Mouse (Mus musculus) MEL (cell line): ENCODE data around the gene Lhfp. TPM values are rescaled to one million over a fixed set of nuclear protein-coding genes. Genes with fewer than 3 reads are reported as not detected.

ENCODE experiments used
- DNase-seq: peaks from one replicate; pipeline ENCODE4 v3.0.0; 2011; ENCODE audit warnings: low read depth, low spot score
- H3K27ac ChIP-seq: 2 replicates; pipeline ENCODE4 v1.5.1; 2012; ENCODE audit warnings: low read depth, mild to moderate bottlenecking, control low read depth, low read length, moderate library complexity; ENCODE audit not compliant: control insufficient read depth
- H3K27me3 ChIP-seq, 2 experiments: fragments of 150-350 bp in 1 of 2; sonication (generic) in 1 of 2; 2 replicates each; pipeline ENCODE4 v1.6.1; 2012; ENCODE audit warnings: low read length in 2 of 2, mild to moderate bottlenecking in 2 of 2, improper control_type of control experiment in 1 of 2, moderate library complexity in 1 of 2; ENCODE audit not compliant: insufficient read depth in 2 of 2, control insufficient read depth in 1 of 2
- H3K36me3 ChIP-seq, 2 experiments: 2 replicates each; pipeline ENCODE4 v1.6.1; 2012 to 2014; ENCODE audit warnings: low read length in 2 of 2, improper control_type of control experiment in 1 of 2, inconsistent platforms in 1 of 2, mild to moderate bottlenecking in 1 of 2; ENCODE audit not compliant: insufficient read depth in 2 of 2, control insufficient read depth in 1 of 2
- H3K4me1 ChIP-seq, 2 experiments: fragments of 150-350 bp in 1 of 2; sonication (generic) in 1 of 2; 2 replicates each; pipeline ENCODE4 v1.6.1; 2012; ENCODE audit warnings: low read length in 2 of 2, improper control_type of control experiment in 1 of 2, mild to moderate bottlenecking in 1 of 2; ENCODE audit not compliant: insufficient read depth in 2 of 2, control insufficient read depth in 1 of 2
- H3K4me3 ChIP-seq, 2 experiments: fragments of 150-350 bp in 1 of 2; sonication (generic) in 1 of 2; 2 replicates each; pipeline ENCODE4 v1.5.1; 2012; ENCODE audit warnings: low read depth in 2 of 2, low read length in 2 of 2, mild to moderate bottlenecking in 2 of 2, moderate library complexity in 2 of 2, control low read depth in 1 of 2, improper control_type of control experiment in 1 of 2; ENCODE audit not compliant: control insufficient read depth in 1 of 2, insufficient read depth in 1 of 2
- H3K79me2 ChIP-seq: 2 replicates; pipeline ENCODE4 v1.6.1; 2012; ENCODE audit warnings: mild to moderate bottlenecking, low read length, moderate library complexity; ENCODE audit not compliant: control insufficient read depth, poor library complexity, insufficient read depth
- H3K9ac ChIP-seq: 2 replicates; pipeline ENCODE4 v1.6.1; 2012; ENCODE audit warnings: low read depth, mild to moderate bottlenecking, control low read depth, low read length, moderate library complexity; ENCODE audit not compliant: control insufficient read depth, poor library complexity, severe bottlenecking
- H3K9me3 ChIP-seq: fragments of 150-350 bp; sonication (generic); replicated peaks from 2 replicates; pipeline ENCODE4 v1.6.1; 2012; ENCODE audit warnings: mild to moderate bottlenecking, low read length, improper control_type of control experiment, moderate library complexity; ENCODE audit not compliant: insufficient read depth
- CHD1 ChIP-seq: IDR thresholded peaks from 2 replicates; pipeline ENCODE4 v1.6.1; 2012; ENCODE audit warnings: low read depth, mild to moderate bottlenecking, inconsistent platforms, low read length, improper control_type of control experiment
- E2F4 ChIP-seq: IDR thresholded peaks from 2 replicates; pipeline ENCODE4 v1.6.1; 2011; ENCODE audit warnings: low read depth, low read length, improper control_type of control experiment, borderline replicate concordance
- EP300 ChIP-seq, 2 experiments: IDR thresholded peaks; 2 replicates each; pipeline ENCODE4 v1.6.1; 2011; ENCODE audit warnings: improper control_type of control experiment in 2 of 2, low read length in 2 of 2, low read depth in 1 of 2, mild to moderate bottlenecking in 1 of 2
- GABPA ChIP-seq: IDR thresholded peaks from 2 replicates; pipeline ENCODE4 v1.6.1; 2012; ENCODE audit warnings: low read depth, mild to moderate bottlenecking, inconsistent platforms, low read length, improper control_type of control experiment, moderate library complexity
- HCFC1 ChIP-seq: IDR thresholded peaks from 2 replicates; pipeline ENCODE4 v1.6.1; 2012; ENCODE audit warnings: low read depth, mild to moderate bottlenecking, inconsistent platforms, low read length, improper control_type of control experiment, moderate library complexity
- JUND ChIP-seq: IDR thresholded peaks from 2 replicates; pipeline ENCODE4 v1.6.1; 2011; ENCODE audit warnings: low read depth, mild to moderate bottlenecking, improper control_type of control experiment, low read length
- KAT2A ChIP-seq: conservative IDR thresholded peaks from 2 replicates; pipeline ENCODE4 v1.6.1; 2012; ENCODE audit warnings: low read depth, low read length, improper control_type of control experiment, inconsistent platforms
- MAFK ChIP-seq: IDR thresholded peaks from 2 replicates; pipeline ENCODE4 v1.6.1; 2011; ENCODE audit warnings: low read depth, mild to moderate bottlenecking, low read length, improper control_type of control experiment, borderline replicate concordance
- MAX ChIP-seq: IDR thresholded peaks from 2 replicates; pipeline ENCODE4 v1.6.1; 2011; ENCODE audit warnings: low read length, improper control_type of control experiment
- MAZ ChIP-seq: IDR thresholded peaks from 2 replicates; pipeline ENCODE4 v1.6.1; 2012; ENCODE audit warnings: low read depth, mild to moderate bottlenecking, inconsistent platforms, low read length, improper control_type of control experiment
- MXI1 ChIP-seq: IDR thresholded peaks from 2 replicates; pipeline ENCODE4 v1.6.1; 2011; ENCODE audit warnings: mild to moderate bottlenecking, low read depth, low read length, improper control_type of control experiment
- MYB ChIP-seq: IDR thresholded peaks from 2 replicates; pipeline ENCODE4 v1.6.1; 2011; ENCODE audit warnings: mild to moderate bottlenecking, low read depth, low read length, improper control_type of control experiment
- MYC ChIP-seq: IDR thresholded peaks from 2 replicates; pipeline ENCODE4 v1.6.1; 2011; ENCODE audit warnings: low read depth, mild to moderate bottlenecking, low read length, improper control_type of control experiment, moderate library complexity
- NELFE ChIP-seq: IDR thresholded peaks from 2 replicates; pipeline ENCODE4 v1.6.1; 2011; ENCODE audit warnings: low read depth, low read length, improper control_type of control experiment
- POLR2A ChIP-seq, 2 experiments: IDR thresholded peaks; 2 replicates each; pipeline ENCODE4 v1.6.1; 2011 to 2012; ENCODE audit warnings: low read length in 2 of 2, mild to moderate bottlenecking in 2 of 2, control low read depth in 1 of 2, improper control_type of control experiment in 1 of 2, low read depth in 1 of 2, moderate library complexity in 1 of 2; ENCODE audit not compliant: control insufficient read depth in 1 of 2, insufficient read depth in 1 of 2, poor library complexity in 1 of 2
- POLR2AphosphoS5 ChIP-seq: IDR thresholded peaks from 2 replicates; pipeline ENCODE4 v1.6.1; 2012; ENCODE audit warnings: low read depth, borderline replicate concordance, mild to moderate bottlenecking, inconsistent platforms, low read length, moderate library complexity, mixed read lengths
- RAD21 ChIP-seq: IDR thresholded peaks from 2 replicates; pipeline ENCODE4 v1.6.1; 2011; ENCODE audit warnings: mild to moderate bottlenecking, low read depth, low read length, improper control_type of control experiment
- RCOR1 ChIP-seq: IDR thresholded peaks from 2 replicates; pipeline ENCODE4 v1.6.1; 2012; ENCODE audit warnings: low read depth, mild to moderate bottlenecking, inconsistent platforms, low read length, improper control_type of control experiment
- SIN3A ChIP-seq: IDR thresholded peaks from 2 replicates; pipeline ENCODE4 v1.6.1; 2012; ENCODE audit warnings: low read length, improper control_type of control experiment, inconsistent platforms
- TAL1 ChIP-seq: IDR thresholded peaks from 2 replicates; pipeline ENCODE4 v1.6.1; 2012; ENCODE audit warnings: mild to moderate bottlenecking, inconsistent platforms, low read length, moderate library complexity, mixed read lengths
- TCF12 ChIP-seq: IDR thresholded peaks from 2 replicates; pipeline ENCODE4 v1.6.1; 2014; ENCODE audit warnings: low read depth, mild to moderate bottlenecking, inconsistent platforms, low read length, improper control_type of control experiment, moderate library complexity
- UBTF ChIP-seq: IDR thresholded peaks from 2 replicates; pipeline ENCODE4 v1.6.1; 2012; ENCODE audit warnings: low read depth, mild to moderate bottlenecking, inconsistent platforms, low read length, improper control_type of control experiment, moderate library complexity, borderline replicate concordance; ENCODE audit not compliant: insufficient read depth
- USF1 ChIP-seq: IDR thresholded peaks from 2 replicates; pipeline ENCODE4 v1.6.1; 2014; ENCODE audit warnings: low read depth, mild to moderate bottlenecking, inconsistent platforms, low read length, improper control_type of control experiment, moderate library complexity
- USF2 ChIP-seq, 2 experiments: IDR thresholded peaks; 2 replicates each; pipeline ENCODE4 v1.6.1; 2011 to 2012; ENCODE audit warnings: improper control_type of control experiment in 2 of 2, low read length in 2 of 2, borderline replicate concordance in 1 of 2, inconsistent platforms in 1 of 2, low read depth in 1 of 2, mild to moderate bottlenecking in 1 of 2; ENCODE audit not compliant: insufficient read depth in 1 of 2
- ZKSCAN1 ChIP-seq: IDR thresholded peaks from 2 replicates; pipeline ENCODE4 v1.6.1; 2012; ENCODE audit warnings: low read depth, mild to moderate bottlenecking, inconsistent platforms, low read length, improper control_type of control experiment, moderate library complexity
- polyA plus RNA-seq, 2 experiments: library from polyadenylated mRNA; stranded (reverse) in 1 of 2; unstranded in 1 of 2; fragments of >175 nt in 1 of 2; fragments of >200 nt in 1 of 2; gene quantifications; 2 replicates each; pipeline versions ENCODE4 v1.2.1 to v1.2.4; 2012; ENCODE audit warnings: low replicate concordance in 2 of 2, low read depth in 1 of 2; ENCODE audit not compliant: insufficient read length in 2 of 2, insufficient read depth in 1 of 2, missing spikeins in 1 of 2
- total RNA-seq: library from RNA; depleted of rRNA; stranded (reverse); fragments of 300-350 nt; gene quantifications from 2 replicates; pipeline ENCODE4 v1.2.3, GENCODE M21; 2012

The Lhfp gene
- total and polyA plus RNA-seq, 3 experiments = not detected

GRCm38 (mm10) chr3:53288662-53289061, 247.3 kb downstream of the Lhfp start (continued):
- TF ChIP-seq NELFE (no peak), RAD21 (no peak)

DNA sequence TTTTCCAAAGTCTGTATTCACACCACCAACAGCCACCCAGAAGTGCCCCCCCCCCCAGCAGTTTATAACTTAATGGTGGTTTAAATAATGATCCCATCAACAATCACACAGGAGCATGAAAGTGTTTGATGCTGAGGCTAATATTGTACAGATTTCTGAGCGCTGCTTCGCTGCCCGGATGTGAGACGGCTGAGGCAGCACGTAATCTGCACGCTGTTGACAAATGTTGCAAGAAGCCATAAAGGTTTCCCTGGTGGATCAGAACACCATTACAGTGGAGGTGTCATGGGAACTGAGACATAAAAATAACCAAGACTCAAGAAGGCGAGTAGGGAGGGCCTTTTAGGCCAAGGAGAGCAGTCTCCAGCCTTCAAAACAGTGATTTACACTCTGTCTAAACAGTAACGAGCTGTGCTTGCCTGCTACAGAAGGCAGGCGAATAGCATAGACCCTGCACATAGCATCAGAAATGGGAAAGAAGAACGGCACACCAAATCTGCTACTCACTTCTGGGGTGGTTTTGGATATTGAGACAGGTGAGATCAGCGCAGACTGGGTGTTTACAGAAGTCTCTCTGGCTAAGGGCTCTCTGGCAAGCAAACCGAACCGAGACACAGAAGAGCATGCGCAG, 248.4 kb downstream of the Lhfp start:
- TF ChIP-seq TAL1 (no peak), USF1 (no peak), MAX (no peak), JUND (no peak), MXI1 (no peak), E2F4 (no peak), TCF12 (no peak), RCOR1 (no peak), GABPA (no peak), EP300 (IDR thresholded peaks at IDR 0.05; ENCODE audit: low read depth in 1 of 2, low read length in 2 of 2) (no peak), HCFC1 (no peak), USF2 (IDR thresholded peaks at IDR 0.05; ENCODE audit: borderline replicate concordance in 1 of 2, insufficient read depth in 1 of 2, low read depth in 1 of 2, low read length in 2 of 2) (no peak), POLR2AphosphoS5 (no peak), SIN3A (no peak), MYC (no peak), ZKSCAN1 (no peak), CHD1 (no peak), MAFK (no peak)
- H3K4me3 ChIP-seq = no peak overlapping the region
- no peak overlapping the region for H3K9ac ChIP-seq
- H3K9me3 ChIP-seq = no peaks in the 10 kb centered on the region
- no peaks in the 10 kb centered on the region for H3K4me1 ChIP-seq
- no peaks in the 10 kb centered on the region for H3K27me3 ChIP-seq
- H3K79me2 ChIP-seq = no peaks in the 10 kb centered on the region
- no peak for DNase-seq
- H3K27ac ChIP-seq = no peak overlapping the region
- H3K36me3 ChIP-seq = no peaks in the 10 kb centered on the region

DNA sequence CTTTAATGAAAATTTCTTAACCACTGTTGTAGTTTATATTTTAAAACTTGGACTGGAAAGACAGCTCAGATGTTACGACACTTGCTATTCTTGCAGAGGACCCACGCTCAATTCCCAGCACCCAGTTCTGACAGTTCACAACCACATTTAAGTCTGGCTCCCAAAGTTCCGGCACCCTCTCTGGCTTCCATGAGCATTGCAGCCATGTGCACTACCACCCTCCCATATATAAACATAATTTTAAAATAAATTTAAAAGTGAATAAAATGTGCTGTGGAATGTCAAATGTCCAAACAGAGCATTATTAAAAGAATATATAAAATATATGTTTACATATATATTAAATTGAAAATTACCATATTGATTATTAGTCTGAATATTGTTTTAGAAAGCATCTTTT, 249.9 kb downstream of the Lhfp start:
- no peak for TF ChIP-seq USF2 (IDR thresholded peaks at IDR 0.05; ENCODE audit: borderline replicate concordance in 1 of 2, insufficient read depth in 1 of 2, low read depth in 1 of 2, low read length in 2 of 2)
- no peak for TF ChIP-seq UBTF
- TF ChIP-seq POLR2A (IDR thresholded peaks at IDR 0.05; ENCODE audit: control insufficient read depth in 1 of 2, insufficient read depth in 1 of 2, low read depth in 1 of 2, low read length in 2 of 2, poor library complexity in 1 of 2) = no peak
- TF ChIP-seq POLR2AphosphoS5 = no peak
- TF ChIP-seq NELFE = no peak
- no peak for TF ChIP-seq MAX
- TF ChIP-seq ZKSCAN1 = no peak
- TF ChIP-seq TAL1 = no peak
- TF ChIP-seq MYB = no peak
- no peak for TF ChIP-seq GABPA
- no peak for TF ChIP-seq KAT2A
- no peak for TF ChIP-seq MAZ
- Histone ChIP-seq H3K27me3 (no peaks in the 10 kb centered on the region), H3K79me2 (no peaks in the 10 kb centered on the region), H3K4me3 (no peak overlapping the region), H3K36me3 (no peaks in the 10 kb centered on the region), H3K9ac (no peak overlapping the region), H3K27ac (no peak overlapping the region), H3K9me3 (no peaks in the 10 kb centered on the region), H3K4me1 (no peaks in the 10 kb centered on the region)
- DNase-seq = no peak
